Mouse (Mus musculus): ENCODE data around the gene Mgat4b. TPM values are rescaled to one million over a fixed set of nuclear protein-coding genes. Genes with fewer than 3 reads are reported as not detected.
"Not testable (repeated sequence)": the region's sequence is repeated elsewhere in the genome, so short reads cannot be mapped to it uniquely, and the experiment has no call there.

Gene Mgat4b
- polyA plus RNA-seq (2015; fragmentation: Nextera tagmentation; extraction: Ambion mirVana) = 29.1 and 29.7 TPM in 2 replicates

GRCm38 (mm10) chr11:50210505-50211151, at the start of gene Mgat4b, which contains the start of gene Sqstm1:
TSS of gene Mgat4b (plus strand) at chr11:50210890.
TSS of gene Sqstm1 (minus strand) at chr11:50210827.
- H3K4me1 ChIP-seq = peaks cover 19% of the 10 kb centered on the region
- WGBS = under 1% methylated on average over 48 of the region's 48 CpGs

DNA sequence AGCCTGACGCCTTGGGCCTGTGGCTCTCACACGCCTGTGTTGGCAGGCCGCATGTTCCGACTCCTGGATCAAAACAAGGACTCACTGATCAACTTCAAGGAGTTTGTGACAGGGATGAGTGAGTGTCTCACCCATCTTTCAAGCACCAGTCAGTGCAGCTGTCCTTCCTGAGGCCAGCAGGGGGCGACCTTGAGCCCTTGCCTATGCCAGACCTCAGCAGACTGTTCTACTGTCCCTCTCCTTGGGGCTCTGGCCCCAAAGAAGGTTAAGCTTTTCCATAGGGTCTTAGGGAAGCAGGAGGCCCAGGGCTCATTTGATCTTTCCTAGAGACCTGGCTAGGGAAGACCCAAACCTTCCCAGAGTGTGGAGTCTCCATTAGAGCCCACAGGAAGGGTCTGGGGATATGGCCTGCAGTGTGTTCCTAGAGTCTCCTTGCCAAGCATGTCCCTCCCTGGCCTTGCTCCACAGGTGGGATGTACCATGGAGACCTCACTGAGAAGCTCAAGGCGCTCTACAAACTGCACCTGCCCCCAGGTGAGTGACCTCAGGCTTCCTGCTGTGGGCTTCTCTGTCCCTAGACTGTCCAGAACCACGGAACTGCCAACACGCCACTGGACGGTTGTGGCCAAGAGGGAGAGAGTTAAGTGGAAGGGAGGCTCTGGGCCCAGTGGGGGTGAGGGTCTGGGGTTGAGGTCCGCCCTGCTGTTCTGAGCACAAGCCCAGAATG, 48.9 kb upstream of the Mgat4b start:
- Histone ChIP-seq H3K9me3 (no peaks in the 10 kb centered on the region), H3K9ac (no peak overlapping the region), H3K27me3 (replicated peaks) (no peaks in the 10 kb centered on the region), H3K4me2 (no peak overlapping the region), H3K4me1 (no peaks in the 10 kb centered on the region), H3K27ac (no peak overlapping the region), H3K36me3 (peaks cover 25% of the 10 kb centered on the region), H3K4me3 (replicated peaks) (no peak overlapping the region)
- 62% methylated on average over 10 of the region's 10 CpGs for WGBS
- ATAC-seq (ENCODE audit: insufficient read depth, low FRiP score, low read depth) = peak; percentile 46; the same call in 1 of the 2 replicates

More at GRCm38 (mm10) chr11:50210505-50211151, at the start of gene Mgat4b, which contains the start of gene Sqstm1:
- ATAC-seq (ENCODE audit: insufficient read depth, low FRiP score, low read depth) = peak; percentile 69
- Histone ChIP-seq H3K4me3 (replicated peaks) (peak within 1 kb of the TSS; percentile 98), H3K36me3 (peaks cover 25% of the 10 kb centered on the region), H3K4me2 (peak within 1 kb of the TSS; percentile 65), H3K27me3 (replicated peaks) (no peaks in the 10 kb centered on the region), H3K27ac (peak within 1 kb of the TSS; percentile 99), H3K9ac (peak within 1 kb of the TSS; percentile 98), H3K9me3 (no peaks in the 10 kb centered on the region)

DNA sequence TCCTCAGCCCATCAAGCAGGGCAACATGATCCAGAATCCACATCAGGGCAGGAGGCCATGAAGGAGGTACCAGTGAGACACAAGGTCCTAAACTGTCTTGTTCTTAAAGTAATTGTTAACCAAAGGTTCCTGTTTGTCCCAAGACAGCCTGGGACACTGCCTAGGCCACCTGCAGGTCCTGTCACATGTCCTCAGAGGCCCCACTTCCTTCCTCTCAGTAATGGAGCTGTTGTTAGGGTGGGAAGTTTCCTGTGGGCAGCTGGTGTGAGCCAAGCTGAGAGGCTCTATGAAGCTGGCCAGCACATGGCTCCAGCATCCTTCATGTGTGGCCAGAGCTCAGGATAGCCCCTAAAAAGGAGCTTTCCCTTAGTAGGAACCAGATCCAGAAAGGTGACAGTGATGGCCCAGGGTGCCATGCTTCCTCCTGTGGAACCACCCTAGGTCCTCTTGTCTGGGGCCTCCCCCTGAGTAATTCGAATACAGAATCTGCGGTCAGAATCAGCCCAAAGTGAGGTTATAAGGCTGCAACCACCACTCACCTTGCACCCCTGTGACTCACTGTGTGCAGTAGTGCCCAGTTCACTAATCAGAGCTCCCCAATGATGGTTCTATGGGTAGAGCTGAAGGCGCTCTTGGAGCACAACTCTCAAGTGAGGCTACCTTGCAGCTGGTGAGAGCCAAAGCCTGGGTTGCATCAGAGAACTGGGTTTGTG, 48.2 kb upstream of the Mgat4b start:
- Histone ChIP-seq H3K36me3 (peaks cover 19% of the 10 kb centered on the region), H3K27ac (no peak overlapping the region)
- WGBS = 93% methylated on average over 3 of the region's 3 CpGs

GRCm38 (mm10) chr11:50168352-50168751, 42.3 kb upstream of the Mgat4b start:
- H3K27ac ChIP-seq = no peak overlapping the region
- no peaks in the 10 kb centered on the region for H3K27me3 ChIP-seq (replicated peaks)
- H3K9me3 ChIP-seq = no peaks in the 10 kb centered on the region
- ATAC-seq (ENCODE audit: insufficient read depth, low FRiP score, low read depth) = no peak
- 83% methylated on average over 5 of the region's 5 CpGs for WGBS
- H3K9ac ChIP-seq = no peak overlapping the region
- H3K4me2 ChIP-seq = no peak overlapping the region
- no peaks in the 10 kb centered on the region for H3K4me1 ChIP-seq
- no peak overlapping the region for H3K4me3 ChIP-seq (replicated peaks)
- H3K36me3 ChIP-seq = peaks cover 18% of the 10 kb centered on the region

More for the DNA sequence above, 48.2 kb upstream of the Mgat4b start:
- Histone ChIP-seq H3K9ac (no peak overlapping the region), H3K4me3 (replicated peaks) (no peak overlapping the region), H3K9me3 (no peaks in the 10 kb centered on the region), H3K27me3 (replicated peaks) (no peaks in the 10 kb centered on the region), H3K4me2 (no peak overlapping the region), H3K4me1 (no peaks in the 10 kb centered on the region)
- no peak for ATAC-seq (ENCODE audit: insufficient read depth, low FRiP score, low read depth)

DNA sequence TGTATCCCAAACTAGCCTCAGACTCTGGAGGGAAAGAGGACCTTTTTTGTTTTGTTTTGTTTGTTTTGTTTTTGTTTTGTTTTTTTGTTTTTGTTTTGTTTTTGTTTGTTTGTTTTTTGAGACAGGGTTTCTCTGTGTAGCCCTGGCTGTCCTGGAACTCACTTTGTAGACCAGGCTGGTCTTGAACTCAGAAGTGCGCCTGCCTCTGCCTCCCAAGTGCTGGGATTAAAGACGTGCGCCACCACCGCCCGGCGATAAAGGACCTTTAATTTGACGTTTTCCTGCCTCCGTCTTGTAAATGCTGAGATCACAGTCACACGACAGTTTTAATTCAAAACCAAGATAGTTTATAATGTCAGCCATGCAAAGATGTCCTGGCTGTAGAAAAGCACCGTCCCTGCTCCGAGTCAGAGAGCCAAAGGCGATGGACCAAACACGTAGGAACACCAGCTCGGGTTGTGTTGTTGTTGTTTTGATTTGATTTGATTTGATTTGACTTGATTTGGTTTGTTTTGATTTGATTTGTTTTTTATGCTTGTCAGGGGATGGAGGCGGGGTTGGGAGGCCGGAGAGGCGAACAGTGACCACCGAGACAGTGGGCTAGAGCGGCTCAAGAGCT, 36.5 kb upstream of the Mgat4b start, which contains the start of gene Mrnip:
Mrnip (plus strand) TSS at position 334 of the 619 bp plus-strand sequence.
- peak within 1 kb of the TSS; percentile 54 for H3K27ac ChIP-seq
- H3K9ac ChIP-seq = peak within 1 kb of the TSS; percentile 78
- 0 out of 2 replicates have a peak, but pooled peaks have one; percentile 0 for ATAC-seq (ENCODE audit: insufficient read depth, low FRiP score, low read depth)
- H3K27me3 ChIP-seq (replicated peaks); H3K36me3 ChIP-seq; H3K4me1 ChIP-seq; H3K9me3 ChIP-seq: not testable (repeated sequence)
- H3K4me2 ChIP-seq = peak within 1 kb of the TSS; percentile 84
- 6% methylated on average over 19 of the region's 19 CpGs for WGBS
- peak within 1 kb of the TSS; percentile 71 for H3K4me3 ChIP-seq (replicated peaks)

DNA sequence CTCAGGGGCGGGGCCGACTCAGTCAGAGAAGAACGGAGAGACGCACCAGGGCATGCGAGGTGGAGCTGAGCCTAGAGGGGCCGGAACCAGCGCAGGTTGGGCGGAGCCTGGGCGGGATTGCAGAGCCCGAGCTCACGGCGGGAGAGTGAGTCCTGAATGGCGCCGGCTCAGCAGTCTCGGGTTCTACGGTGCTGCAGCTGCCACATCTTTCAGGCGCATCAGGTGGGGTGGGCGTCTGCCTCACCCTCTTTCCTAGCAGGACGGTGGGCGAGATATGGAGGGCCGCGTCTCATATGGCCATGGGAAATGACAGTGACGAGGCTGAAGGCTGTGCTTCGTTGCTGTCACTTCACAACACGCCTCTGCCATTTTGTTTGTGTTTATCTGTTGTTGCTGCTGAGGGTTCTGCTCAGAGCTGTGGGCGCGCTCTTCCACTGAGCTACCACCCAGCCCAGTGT, 35.9 kb upstream of the Mgat4b start:
- 0% methylated on average over 27 of the region's 27 CpGs for WGBS
- ATAC-seq (ENCODE audit: insufficient read depth, low FRiP score, low read depth) = peak; percentile 99
- H3K9ac ChIP-seq = peak overlapping the region; percentile 78
- H3K36me3 ChIP-seq = 0 out of 2 replicates have a peak, but pooled peaks cover 3% of the 10 kb centered on the region
- H3K27me3 ChIP-seq (replicated peaks) = no peaks in the 10 kb centered on the region
- H3K4me2 ChIP-seq = peak overlapping the region; percentile 84
- H3K4me1 ChIP-seq = peaks cover 3% of the 10 kb centered on the region; the same call in 1 of the 2 replicates
- peak overlapping the region; percentile 48 for H3K27ac ChIP-seq
- no peaks in the 10 kb centered on the region for H3K9me3 ChIP-seq
- H3K4me3 ChIP-seq (replicated peaks) = peak overlapping the region; percentile 71

GRCm38 (mm10) chr11:50176351-50176750, 34.3 kb upstream of the Mgat4b start:
- Histone ChIP-seq H3K4me1 (peaks cover 3% of the 10 kb centered on the region; the same call in 1 of the 2 replicates), H3K27me3 (replicated peaks) (no peaks in the 10 kb centered on the region), H3K36me3 (no peaks in the 10 kb centered on the region), H3K9ac (no peak overlapping the region), H3K4me3 (replicated peaks) (no peak overlapping the region), H3K4me2 (no peak overlapping the region), H3K27ac (no peak overlapping the region), H3K9me3 (no peaks in the 10 kb centered on the region)
- 56% methylated on average over 3 of the region's 3 CpGs for WGBS
- no peak for ATAC-seq (ENCODE audit: insufficient read depth, low FRiP score, low read depth)

GRCm38 (mm10) chr11:50177111-50177510, 33.6 kb upstream of the Mgat4b start:
- WGBS = 63% methylated on average over 6 of the region's 6 CpGs
- no peak overlapping the region for H3K9ac ChIP-seq
- no peaks in the 10 kb centered on the region for H3K36me3 ChIP-seq
- H3K27me3 ChIP-seq (replicated peaks) = no peaks in the 10 kb centered on the region
- no peak for ATAC-seq (ENCODE audit: insufficient read depth, low FRiP score, low read depth)
- H3K4me2 ChIP-seq = no peak overlapping the region
- no peaks in the 10 kb centered on the region for H3K9me3 ChIP-seq
- H3K4me1 ChIP-seq = peaks cover 3% of the 10 kb centered on the region; the same call in 1 of the 2 replicates
- H3K4me3 ChIP-seq (replicated peaks) = no peak overlapping the region
- no peak overlapping the region for H3K27ac ChIP-seq

DNA sequence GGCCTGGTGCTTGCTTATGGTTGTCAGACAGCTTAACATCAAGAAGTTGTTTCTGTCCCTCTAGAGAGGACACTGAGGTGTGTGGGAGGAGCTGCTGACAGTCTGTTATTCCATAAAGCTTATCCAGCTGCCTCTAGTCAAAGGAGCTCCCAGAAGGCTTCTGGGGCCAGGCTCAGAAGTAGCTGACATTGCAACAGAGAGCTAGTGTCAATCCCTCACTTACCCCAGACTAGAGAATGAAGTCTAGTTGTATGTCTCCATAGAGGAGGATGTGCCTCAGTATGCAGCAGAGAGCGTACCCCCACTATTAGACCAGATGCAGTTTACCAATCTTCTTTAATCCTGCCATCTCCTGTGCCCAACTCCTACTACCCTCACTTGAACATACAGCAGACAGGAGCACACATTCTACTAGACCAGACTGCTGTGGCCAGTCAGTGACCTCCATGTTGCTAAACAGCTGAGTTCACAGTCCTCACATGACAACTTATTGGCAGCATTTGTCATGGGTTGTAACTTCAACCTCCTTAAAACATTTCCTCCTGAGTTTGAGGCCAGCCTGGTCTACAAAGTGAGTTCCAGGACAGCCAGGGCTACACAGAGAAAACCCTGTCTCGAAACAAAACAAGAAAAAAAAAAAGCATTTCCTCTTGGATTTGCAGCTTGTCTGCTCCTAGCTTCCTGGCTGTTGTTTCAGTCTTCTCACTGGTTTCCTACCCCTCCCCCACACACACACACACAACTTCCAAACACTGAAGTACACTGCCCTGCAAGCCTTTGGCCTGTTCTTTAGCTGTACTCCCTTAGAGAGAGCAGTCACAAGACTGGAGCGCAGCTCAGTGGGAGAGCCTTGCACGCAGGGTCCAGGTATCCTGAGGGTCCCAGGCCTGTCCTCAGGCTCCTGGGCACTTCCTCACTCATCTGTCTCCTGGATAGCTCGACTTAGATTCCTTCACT, 31.9 kb upstream of the Mgat4b start:
- Histone ChIP-seq H3K9me3 (no peaks in the 10 kb centered on the region), H3K36me3 (no peaks in the 10 kb centered on the region), H3K9ac (no peak overlapping the region), H3K4me2 (no peak overlapping the region), H3K27ac (no peak overlapping the region), H3K4me3 (replicated peaks) (no peak overlapping the region), H3K4me1 (peaks cover 3% of the 10 kb centered on the region; the same call in 1 of the 2 replicates), H3K27me3 (replicated peaks) (no peaks in the 10 kb centered on the region)
- no peak for ATAC-seq (ENCODE audit: insufficient read depth, low FRiP score, low read depth)
- WGBS = 68% methylated on average over 5 of the region's 5 CpGs

- H3K36me3 ChIP-seq = no peaks in the 10 kb centered on the region
- H3K4me2 ChIP-seq = no peak overlapping the region
- no peak overlapping the region for H3K9ac ChIP-seq
- no peak overlapping the region for H3K4me3 ChIP-seq (replicated peaks)
- ATAC-seq (ENCODE audit: insufficient read depth, low FRiP score, low read depth) = no peak
- WGBS = 74% methylated on average over 6 of the region's 6 CpGs
- no peaks in the 10 kb centered on the region for H3K27me3 ChIP-seq (replicated peaks)
- no peaks in the 10 kb centered on the region for H3K4me1 ChIP-seq
- no peak overlapping the region for H3K27ac ChIP-seq
- no peaks in the 10 kb centered on the region for H3K9me3 ChIP-seq
These were observed 30.0 kb upstream of the Mgat4b start for GRCm38 (mm10) chr11:50180478-50181231.
